Mouse (Mus musculus) urinary bladder, postnatal 25 days (tissue): Measurements from ENCODE around the gene Islr2.
"Not testable (repeated sequence)": the region's sequence is repeated elsewhere in the genome, so short reads cannot be mapped to it uniquely, and the experiment has no call there.

ENCODE experiments used
- DNase-seq: peaks from one replicate; pipeline ENCODE4 v3.0.0; 2022; ENCODE audit warnings: low spot score

Gene Islr2

DNA sequence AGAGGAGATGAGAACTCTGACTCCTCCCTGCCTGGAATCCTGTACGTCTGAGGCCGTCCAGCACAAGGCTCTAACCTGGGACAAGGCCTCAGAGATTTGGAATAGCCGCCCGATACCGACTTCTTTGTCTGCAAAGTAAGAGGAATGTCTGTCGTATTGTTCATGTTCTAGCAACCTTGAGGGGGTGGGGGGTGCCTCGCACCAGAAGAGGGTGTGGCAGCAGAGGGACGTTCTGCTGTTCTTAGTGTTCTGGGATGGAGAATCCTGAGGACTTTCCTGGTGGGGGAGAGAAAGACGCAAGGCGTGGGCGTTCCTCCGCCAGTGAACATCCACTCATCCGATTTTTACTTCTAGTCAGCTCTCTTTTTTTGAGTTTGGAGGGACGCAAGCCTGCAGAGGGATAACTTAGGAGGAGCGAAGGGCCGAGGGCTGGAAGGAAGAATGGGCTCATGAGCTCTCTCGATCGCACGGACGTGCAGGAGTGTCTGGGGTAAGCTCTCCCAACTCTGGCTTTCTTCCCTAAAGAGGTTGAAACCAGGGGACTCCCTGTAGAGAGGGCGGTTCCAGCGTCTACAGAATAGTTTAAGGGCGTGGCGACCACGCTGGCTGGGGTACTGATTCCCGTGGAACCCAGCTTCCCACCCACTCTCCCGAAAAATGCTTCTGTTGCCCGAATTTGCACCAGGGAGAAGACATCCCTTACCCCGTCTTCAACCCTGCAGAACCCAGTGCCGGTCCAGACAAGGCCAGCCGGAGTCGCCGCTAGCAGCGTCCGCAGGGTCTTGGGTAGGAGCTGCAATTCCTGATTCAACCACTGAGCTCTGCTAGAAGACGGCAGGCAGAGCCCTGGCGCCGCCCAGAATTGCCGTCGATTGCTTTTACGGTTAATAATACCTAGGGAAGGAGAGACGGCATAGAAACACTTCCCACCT lies at the start of gene Islr2, which contains the start of gene Islr:
Islr2 (minus strand) TSS at position 804 of the 932 bp plus-strand sequence.
Islr (minus strand) TSS at position 791 of the 932 bp plus-strand sequence.
- DNase-seq: peak; percentile 49

DNA sequence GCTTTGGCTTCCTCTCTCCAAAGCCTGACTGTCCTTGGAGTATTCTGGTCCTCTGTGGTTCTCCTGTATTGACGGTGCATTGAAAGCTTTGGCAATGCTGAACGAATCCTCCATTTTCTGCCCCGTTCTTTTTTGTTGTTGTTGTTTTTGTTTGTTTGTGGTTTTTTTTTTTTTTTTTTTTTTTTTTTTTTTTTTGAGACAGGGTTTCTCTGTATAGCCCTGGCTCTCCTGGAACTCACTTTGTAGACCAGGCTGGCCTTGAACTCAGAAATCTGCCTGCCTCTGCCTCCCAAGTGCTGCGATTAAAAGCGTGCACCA lies 49.6 kb upstream of the Islr2 start:
- DNase-seq: not testable (repeated sequence)

DNA sequence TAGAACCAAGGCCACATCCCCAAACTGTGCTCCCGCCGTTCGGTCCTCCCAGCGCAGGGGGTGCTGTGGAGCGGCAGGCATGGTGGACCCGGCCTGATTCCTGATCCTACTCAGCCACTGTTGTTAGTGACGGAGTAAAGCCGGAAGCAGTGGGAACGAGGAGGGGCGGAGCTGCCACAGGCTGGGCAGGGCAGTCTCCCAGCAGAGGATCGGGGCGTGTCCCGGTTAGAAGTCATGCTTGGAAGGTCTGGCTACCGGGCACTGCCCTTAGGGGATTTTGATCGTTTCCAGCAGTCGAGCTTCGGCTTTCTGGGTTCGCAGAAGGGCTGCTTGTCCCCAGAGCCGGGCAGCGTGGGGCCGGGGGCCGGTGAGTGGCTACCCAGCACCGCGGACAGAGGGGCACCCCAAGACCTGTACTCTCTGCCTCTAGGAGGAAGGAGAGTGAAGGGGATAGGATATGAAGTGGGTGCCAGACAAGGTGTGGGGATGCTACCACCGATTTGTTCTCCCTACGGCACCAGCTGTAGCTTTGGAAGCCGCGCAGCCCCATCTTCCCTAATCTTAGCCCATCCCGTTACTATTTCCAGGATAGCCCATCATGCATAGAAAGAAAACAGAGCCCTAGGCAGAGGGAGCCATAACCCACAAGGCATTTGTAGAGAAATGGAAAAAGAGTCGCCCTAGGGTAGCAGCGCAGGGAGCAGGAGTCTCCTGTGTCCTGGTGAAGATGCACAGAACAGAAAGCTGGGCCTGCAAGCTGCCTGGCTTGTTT lies 49.1 kb upstream of the Islr2 start, which contains the start of gene Stoml1:
Stoml1 (plus strand) TSS at position 132 of the 772 bp plus-strand sequence.
- DNase-seq: peak; percentile 91

DNA sequence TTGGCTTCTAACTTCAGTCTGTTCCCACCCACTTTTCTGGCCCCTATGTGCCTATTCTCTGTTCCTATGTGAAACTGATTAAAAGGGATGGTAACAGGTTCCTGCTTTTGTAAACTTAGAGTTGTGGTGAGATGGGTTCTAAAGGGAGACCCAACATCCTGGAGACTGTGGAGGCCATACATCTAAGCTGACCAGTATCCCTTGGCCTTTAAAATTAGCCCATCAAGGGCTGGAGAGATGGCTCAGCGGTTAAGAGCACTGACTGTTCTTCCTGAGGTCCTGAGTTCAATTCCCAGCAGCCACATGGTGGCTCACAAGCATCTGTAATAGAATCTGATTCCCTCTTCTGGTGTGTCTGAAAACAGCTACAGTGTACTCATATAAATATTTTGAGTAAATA lies 46.6 kb upstream of the Islr2 start:
- not testable (repeated sequence) for DNase-seq

DNA sequence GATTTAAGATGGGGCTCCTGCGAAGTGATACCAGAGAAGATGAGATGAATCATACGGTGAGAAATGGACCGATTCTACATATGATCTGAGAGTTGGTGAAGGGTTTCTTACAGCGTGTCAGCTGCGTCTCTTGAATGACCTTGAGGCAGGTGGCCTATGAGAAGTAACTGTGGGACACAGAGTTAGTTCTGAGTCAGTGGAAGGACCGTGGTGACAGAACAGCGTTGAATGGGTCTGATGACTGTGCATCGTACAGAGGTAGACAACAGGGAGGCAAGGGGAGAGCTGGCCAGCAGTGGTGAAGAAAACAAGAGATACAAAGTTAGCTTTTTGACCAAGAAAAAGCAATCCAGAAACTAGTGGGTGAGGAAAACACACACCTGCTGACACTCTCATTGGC lies 46.2 kb upstream of the Islr2 start:
- DNase-seq: no peak

DNA sequence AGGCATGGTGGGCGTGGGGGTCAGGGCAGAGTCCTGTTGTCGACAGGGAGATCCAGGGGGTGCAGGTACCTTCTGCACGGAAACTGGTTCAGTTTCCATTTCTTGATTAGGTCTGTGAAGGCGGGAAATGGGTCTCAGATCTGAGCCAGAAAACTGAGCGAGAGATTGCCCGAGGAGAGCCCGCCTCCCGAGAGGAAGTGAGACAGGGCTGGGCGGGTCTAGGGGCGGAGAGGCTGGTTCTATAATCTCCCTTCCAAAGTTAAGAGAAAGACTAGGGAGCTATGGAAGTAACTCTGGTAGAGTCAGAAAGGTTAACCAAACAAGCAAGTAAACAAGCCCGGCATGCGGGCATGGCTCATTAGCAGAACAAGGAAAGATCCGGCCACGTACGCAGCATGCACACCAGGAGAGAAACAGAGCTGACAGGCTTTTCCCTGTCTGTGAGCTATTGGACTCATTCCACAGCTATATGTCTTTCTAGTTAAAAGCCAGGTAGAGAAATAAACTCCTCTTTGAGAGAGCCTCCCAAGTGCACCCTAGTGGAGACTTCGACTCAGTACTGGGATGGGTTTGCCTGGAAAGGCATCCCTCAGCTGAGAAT lies 45.6 kb upstream of the Islr2 start, which contains the start of gene Pml:
Pml (minus strand) TSS at position 195 of the 601 bp plus-strand sequence.
- peak; percentile 70 for DNase-seq

DNA sequence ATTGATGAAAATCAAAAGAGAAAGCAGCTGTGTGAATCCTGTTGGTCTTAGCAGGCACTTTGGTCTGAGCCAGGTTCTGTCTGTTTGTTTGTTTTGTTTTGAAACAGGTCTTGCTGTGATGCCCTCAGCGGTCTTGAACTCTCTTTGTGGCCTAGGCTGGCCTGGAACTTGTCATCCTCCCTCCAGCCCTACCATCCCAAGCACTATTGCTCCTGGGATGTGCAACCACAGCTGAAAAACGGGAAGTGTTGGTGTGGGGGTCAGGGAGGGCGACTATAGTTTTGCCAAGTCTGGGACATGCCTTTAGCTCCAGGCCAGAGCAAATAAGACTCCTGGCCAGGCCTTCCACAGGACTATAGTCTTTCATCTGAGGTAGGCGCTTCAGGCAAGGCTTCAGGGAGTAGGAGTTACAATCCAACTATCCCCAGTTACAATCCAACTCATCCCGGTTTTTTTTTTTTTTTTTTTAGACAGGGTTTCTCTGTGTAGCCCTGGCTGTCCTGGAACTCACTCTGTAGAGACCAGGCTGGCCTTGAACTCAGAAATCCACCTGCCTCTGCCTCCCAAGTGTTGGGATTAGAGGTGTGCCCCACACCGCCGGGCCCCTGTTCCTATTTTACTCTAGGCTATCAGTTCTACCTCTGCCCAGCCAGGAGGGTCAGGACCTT lies 44.8 kb upstream of the Islr2 start:
- no peak for DNase-seq

DNA sequence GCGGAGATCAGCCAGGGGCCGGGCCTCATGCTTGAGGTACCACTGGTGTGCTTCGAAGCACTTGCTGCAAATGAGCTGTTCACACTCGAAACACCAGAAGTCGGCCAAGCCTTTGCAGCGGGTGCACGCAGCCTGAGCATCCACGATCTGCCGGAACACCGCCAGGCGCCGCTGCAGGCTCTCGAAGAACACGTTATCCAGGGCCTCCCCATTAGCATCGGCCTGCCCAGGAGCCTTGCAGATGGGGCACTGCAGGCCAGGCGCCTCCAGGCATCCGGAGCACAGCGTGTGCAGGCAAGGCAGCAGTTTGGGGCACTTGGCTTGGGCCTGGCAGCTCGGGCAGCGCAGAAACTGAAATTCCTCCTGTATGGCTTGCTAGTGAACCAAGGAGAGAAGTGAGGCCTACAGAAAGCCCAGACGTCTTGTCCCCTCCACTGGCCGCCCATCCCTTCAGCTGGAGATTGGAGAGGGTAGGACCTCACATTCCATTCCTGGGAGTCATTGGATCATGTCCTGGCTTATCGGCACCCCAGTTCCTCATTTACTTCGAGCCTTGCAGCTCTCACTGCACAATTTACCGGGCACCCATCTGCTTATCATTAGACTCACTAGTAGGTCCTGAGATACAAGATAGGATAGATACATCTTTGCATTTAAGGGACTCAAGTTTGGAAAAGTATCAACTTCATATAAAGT lies 43.1 kb upstream of the Islr2 start:
- DNase-seq: peak; percentile 75

DNA sequence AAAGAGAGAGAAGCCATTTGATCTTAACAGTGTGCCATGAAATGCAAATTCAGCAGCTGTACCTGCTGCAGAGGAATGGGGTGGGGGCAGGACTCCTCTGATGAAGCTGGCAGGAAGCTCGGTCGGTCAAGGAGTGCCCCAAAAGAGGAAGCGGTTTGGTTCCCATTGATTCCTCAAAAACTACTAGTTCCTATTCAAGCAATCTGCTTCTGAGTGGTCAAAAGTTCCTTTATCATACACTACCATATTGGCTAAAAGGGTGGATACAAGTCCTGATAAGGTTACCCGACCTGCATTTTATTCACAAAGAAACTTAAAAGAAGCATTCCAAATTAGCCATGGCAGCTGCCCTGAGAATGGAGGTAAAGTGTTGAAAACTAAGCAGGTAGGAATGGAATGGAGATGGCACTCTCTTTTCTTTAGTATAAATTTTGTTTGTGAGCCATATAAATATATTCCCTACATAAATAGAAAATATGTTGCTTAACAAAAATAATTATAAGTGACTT lies 42.0 kb upstream of the Islr2 start:
- DNase-seq: no peak

DNA sequence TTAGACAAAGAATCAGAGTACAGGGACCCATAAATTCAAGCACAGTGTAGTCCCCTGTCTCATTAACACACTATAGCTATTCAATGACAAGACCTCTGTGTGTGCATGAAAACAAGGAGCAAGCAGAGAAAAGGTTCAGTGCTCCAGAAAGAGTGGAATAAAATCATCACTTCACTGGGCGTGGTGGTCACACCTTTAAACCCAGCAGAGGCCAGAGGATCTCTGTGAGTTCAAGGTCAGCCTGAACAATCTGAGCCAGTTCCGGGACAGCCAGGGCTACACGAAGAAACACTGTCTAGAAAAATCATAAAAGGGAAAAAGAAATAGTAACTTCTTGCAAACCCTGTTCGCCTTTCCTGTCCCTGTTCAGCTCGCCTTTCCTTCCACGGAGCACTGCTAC lies 39.6 kb upstream of the Islr2 start:
- no peak for DNase-seq

DNA sequence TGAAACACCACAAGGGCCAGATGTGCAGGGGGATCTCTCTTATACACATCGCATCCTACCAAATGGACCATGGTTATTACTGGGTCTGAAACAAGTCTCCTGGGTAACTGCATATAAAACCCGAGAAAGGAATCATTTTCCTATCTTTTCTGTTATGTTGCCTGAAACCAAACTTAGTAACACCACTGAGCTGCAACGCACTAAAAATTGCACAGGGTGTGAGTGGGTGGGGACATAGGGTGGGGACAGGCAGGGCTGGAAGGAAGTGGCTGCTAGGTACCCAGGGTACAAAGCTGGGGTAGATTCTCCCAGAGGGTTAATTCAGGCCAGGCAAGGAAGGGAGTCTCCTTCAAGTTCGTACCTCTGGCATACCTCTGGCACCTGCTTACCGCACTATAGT lies 38.6 kb upstream of the Islr2 start:
- no peak for DNase-seq

DNA sequence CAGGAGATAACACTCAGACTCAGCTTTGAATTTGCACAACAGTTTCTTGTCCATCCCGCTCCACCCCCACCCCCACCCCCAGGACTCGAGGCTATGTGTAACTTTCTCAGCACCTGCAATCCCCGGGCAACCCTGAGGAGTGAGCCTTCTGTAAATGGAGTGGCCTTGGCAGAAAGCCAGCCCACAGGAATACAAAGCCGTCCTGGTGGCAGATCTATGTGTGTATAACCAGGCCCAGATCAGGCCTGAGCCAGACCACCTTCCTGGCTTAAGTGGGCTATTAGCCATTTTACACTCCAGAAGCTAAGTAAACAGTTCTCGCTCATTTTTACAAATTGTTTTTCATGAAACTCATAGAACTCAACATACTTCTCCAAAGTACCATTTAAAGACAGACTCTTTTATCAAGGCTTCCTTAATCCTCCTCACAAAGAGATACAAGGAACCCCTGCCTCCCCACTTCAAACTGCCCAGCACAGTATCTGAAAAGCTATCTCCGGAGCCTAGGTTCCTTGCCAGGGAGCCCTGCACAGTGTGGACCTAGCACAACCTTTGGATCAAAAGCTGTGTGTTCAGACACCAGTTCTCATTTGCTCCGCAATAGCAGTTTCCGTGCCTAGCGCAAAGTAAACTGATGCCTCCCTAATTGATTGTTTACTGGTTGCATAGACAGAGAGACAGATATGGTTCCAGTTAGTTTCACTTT lies 37.8 kb upstream of the Islr2 start:
- peak; percentile 43 for DNase-seq

DNA sequence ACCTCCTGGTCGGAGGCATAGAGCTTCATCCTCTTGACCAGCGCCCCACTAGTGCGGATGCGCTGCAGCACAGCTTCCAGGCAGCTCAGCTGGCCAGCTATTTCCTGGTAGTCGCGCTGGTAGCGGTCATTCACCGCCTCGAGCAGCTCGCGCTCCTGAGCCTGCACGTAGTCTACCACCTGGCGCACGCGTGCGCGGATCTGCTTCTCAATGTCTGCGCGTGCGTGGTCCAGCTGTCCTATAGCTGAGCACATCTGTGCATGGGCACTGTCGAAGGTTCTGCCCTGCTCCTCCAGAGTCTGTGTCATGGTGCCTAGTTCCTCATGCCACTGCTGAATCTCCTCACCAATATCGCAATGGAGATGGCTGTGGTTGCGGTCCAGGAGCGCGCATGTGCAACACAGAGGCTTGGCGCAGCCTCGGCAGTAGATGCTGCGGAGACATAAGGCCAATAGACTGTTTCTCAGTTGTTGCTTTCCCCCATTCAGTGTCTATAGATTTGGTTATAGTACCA lies 30.4 kb upstream of the Islr2 start:
- DNase-seq: no peak

DNA sequence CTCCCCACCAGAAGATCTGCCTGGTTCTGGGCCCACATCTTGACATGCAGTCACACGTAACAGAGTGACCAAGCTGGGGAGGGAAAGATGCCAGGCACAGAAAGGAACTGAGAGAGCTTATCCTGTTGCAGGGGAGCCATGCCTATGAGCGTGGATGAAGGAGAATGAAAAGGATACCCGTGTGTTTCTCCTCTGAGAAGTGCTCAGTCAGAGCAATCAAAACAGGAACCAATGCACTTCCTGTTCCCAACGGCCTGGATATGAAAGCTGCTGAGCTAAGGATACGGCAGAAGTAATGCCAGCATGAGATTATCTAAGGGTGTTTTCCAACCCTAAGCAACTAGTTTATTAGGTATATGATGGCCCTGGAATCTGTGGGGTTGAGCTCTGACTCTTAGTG lies 28.3 kb upstream of the Islr2 start:
- DNase-seq: no peak

DNA sequence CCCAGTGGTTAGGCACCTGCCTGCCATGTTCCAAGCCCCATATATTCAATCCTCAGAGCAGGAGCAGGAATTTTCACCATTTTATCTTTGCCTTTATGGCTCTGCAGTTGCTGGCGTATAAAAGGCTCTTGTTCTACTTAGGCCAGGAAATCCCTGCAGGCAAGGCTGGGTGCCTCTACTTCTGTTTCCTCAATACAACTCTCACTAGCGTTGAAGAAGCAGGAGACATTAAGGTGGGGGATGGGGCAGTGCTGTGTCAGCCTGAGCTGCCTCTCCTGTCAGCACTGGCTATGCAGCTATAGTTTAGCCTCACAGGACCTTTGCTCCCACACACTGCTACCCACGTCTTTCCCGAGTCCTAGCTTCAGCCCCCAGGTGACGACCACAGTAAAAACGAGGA lies 27.6 kb upstream of the Islr2 start:
- DNase-seq: no peak

DNA sequence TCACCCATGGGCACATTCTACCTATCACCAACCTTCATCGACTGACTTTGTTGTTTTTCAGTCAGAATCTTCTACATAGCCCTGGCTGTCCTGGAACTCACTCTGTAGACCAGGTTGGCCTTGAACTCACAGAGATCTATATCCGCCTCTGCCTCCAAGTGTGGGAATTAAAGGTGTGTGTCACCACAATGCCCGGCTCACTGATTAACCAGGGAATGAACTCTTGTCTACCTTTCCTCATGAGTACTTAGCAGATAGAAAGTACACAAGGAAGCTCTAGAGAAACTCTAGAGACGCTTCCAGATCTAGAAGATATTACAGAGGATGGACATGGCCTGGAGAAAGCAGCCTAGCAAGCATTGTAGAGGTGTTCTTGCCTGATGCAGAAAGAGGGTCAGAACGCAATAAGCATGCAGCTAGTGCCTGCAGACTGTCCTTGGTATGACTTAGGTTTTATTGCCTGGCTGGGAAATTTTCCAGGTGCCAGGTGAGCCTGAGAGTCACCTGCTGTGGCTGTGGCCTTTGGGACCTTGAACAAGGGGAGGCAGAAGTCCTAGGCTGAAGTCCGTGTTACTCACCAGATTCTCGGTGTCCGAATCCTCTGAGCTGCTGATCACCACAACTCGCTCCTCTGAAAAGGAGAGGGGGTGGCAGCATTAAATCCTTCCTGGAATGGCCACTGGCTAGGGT lies 24.8 kb upstream of the Islr2 start:
- DNase-seq: no peak

DNA sequence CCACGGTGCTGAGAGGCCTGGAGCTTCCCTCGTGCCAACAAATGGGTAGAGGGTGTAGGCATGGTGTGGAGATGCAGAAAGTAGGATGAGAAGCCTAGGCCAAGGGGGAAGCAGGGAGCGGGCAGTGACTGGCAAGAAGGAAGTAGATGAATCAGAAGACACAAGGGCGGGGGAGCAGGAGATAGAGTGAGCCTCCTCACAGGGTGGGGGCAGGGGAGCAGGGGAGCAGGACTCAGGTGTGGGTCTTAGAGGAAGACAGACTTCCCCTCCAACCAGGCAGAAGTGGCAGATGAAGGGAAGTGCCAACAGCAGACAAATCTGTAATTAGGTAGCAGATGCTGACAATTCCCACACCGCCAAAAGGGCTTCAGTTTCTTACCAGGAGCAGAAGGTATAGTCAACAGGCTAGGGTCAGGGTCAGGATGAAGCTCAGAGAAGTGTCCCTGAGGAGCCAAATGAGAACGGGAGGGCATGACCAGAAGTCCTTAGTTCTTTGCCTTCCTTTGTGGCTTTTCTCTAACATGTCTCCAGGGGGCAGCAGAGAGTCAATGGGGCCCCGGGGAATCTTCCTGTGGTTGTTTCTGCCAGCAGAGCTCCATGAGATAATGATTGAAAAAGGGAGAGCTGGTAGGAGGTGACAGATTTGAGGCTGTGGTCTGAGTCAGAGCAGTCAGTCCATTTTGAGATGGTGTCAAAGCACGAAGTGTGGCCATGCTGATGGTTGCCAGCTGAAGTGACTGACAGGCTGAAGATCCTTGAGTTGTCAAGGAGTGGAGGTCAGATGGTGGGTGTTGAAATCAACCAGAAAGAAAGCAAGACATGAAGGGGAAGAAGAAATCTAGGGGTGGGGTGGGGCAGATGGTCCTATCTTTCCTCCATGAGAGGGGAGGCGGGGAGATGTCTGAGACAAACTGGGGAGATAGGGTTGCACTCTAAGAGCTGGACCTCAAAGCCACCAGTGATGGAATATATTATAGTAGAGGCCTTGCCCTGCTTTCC lies 22.1 kb upstream of the Islr2 start:
- DNase-seq: peak; percentile 57

DNA sequence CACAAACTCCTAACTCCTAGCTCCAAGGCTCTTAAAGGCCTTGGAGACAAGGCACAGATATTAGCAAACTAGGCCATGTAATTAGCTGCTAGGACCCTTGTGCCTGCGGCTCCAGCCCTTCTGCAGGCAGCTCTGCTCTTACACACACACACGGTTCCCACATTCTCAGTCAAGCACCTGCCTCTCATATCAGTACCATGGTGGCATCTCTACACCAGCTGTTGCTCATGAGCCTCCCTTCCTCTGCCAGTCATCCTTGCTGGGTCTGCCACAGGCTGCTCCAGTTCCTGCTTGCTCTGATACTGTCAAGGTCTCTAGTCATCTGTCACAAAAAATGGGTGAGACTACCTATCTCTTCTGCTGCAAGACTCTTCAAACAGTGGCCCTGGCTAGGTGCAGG lies 20.2 kb upstream of the Islr2 start:
- DNase-seq: no peak
